Mouse (Mus musculus) heart, adult 2 months (tissue): ENCODE measurements at regions not wholly inside any gene's neighbourhood (a gene's known extent, or its start where the extent isn't known, plus 50 kb on each side); places are given as distances from the start of the nearest gene placed in this dataset.

Experiments
- CTCF ChIP-seq: fragments of 200-600 bp; IDR thresholded peaks from 2 replicates; pipeline ENCODE4 v1.8.1; 2022; ENCODE audit warnings: antibody characterized with exemption, mild to moderate bottlenecking, moderate library complexity
- EP300 ChIP-seq: fragments of 200-500 bp; IDR thresholded peaks from 2 replicates; pipeline ENCODE4 v1.6.1; 2011; ENCODE audit warnings: low read depth, low read length, control low read depth; ENCODE audit not compliant: insufficient read depth
- POLR2A ChIP-seq: fragments of 200-500 bp; IDR thresholded peaks from 2 replicates; pipeline ENCODE4 v1.6.1; 2011; ENCODE audit warnings: mild to moderate bottlenecking, low read depth, low read length, control low read depth; ENCODE audit not compliant: insufficient read depth

- no peak for TF ChIP-seq POLR2A
- TF ChIP-seq EP300, result no peak
- no peak for TF ChIP-seq CTCF
Observed at GRCm38 (mm10) chr12:98046459-98047440, 212.5 kb downstream of the Galc start.
